Mouse (Mus musculus) liver, adult 2 months (tissue): ENCODE data around the gene Hip1.

Source experiments
- CTCF ChIP-seq: fragments of 200-500 bp; IDR thresholded peaks from 2 replicates; pipeline ENCODE4 v1.5.1; 2011; ENCODE audit warnings: low read depth, low read length, control low read depth
- POLR2A ChIP-seq: fragments of 200-500 bp; IDR thresholded peaks from 2 replicates; pipeline ENCODE4 v1.6.1; 2011; ENCODE audit warnings: low read length, control low read depth; ENCODE audit not compliant: insufficient read depth; ENCODE audit errors: extremely low read depth

GRCm38 (mm10) chr5:135488222-135488880, 56.6 kb downstream of the Hip1 start:
- no peak for TF ChIP-seq POLR2A
- TF ChIP-seq CTCF = no peak
